Mouse (Mus musculus) thymus, adult 2 months (tissue): ENCODE data around the gene Nags.

ENCODE experiments used
- CTCF ChIP-seq: fragments of 200-500 bp; IDR thresholded peaks from 2 replicates; pipeline ENCODE4 v1.5.1; 2012; ENCODE audit warnings: mild to moderate bottlenecking, control low read depth, low read length, moderate library complexity, borderline replicate concordance; ENCODE audit not compliant: control insufficient read depth, poor library complexity, insufficient read depth; ENCODE audit errors: extremely low read depth
- POLR2A ChIP-seq: fragments of 200-500 bp; IDR thresholded peaks from 2 replicates; pipeline ENCODE4 v1.6.1; 2012; ENCODE audit warnings: mild to moderate bottlenecking, low read length, control low read depth, moderate library complexity; ENCODE audit not compliant: control insufficient read depth, poor library complexity, insufficient read depth; ENCODE audit errors: extremely low read depth

- TF ChIP-seq POLR2A: no peak
- TF ChIP-seq CTCF: no peak
These were observed 692 bp downstream of the Nags start for GRCm38 (mm10) chr11:102146005-102146404.
